Mouse (Mus musculus) lung, embryonic 16.5 days (tissue): ENCODE data around the gene Gale. TPM values are rescaled to one million over a fixed set of nuclear protein-coding genes. Genes with fewer than 3 reads are reported as not detected.

Experiments used
- ATAC-seq: fragments of 200-750 bp; cut with Nextera tagmentation; 2 replicates; pipeline ENCODE4 v1.8.0; 2017; ENCODE audit warnings: low read depth, mild to moderate bottlenecking, moderate library complexity
- H3K27ac ChIP-seq: fragments of 300-500 bp; sonication (generic); 2 replicates; pipeline ENCODE4 v1.5.1; 2014; ENCODE audit warnings: mild to moderate bottlenecking, control low read depth, low read length
- H3K27me3 ChIP-seq: fragments of 300-500 bp; sonication (generic); 2 replicates; pipeline ENCODE4 v1.6.1; 2014; ENCODE audit warnings: low read depth, low read length, mixed read lengths; ENCODE audit not compliant: control insufficient read depth, insufficient read depth
- H3K36me3 ChIP-seq: fragments of 300-500 bp; sonication (generic); 2 replicates; pipeline ENCODE4 v1.6.1; 2014; ENCODE audit warnings: low read length; ENCODE audit not compliant: control insufficient read depth, insufficient read depth
- H3K4me1 ChIP-seq: fragments of 300-500 bp; sonication (generic); replicated peaks from 2 replicates; pipeline ENCODE4 v1.6.1; 2014; ENCODE audit warnings: low read length, mixed read lengths; ENCODE audit not compliant: control insufficient read depth, insufficient read depth
- H3K4me2 ChIP-seq: fragments of 300-500 bp; sonication (generic); 2 replicates; pipeline ENCODE4 v1.6.1; 2014; ENCODE audit warnings: low read depth, low read length, control low read depth
- H3K4me3 ChIP-seq: fragments of 300-500 bp; sonication (generic); 2 replicates; pipeline ENCODE4 v1.5.1; 2014; ENCODE audit warnings: mild to moderate bottlenecking, low read length, control low read depth
- H3K9ac ChIP-seq: fragments of 300-500 bp; sonication (generic); 2 replicates; pipeline ENCODE4 v1.6.1; 2014; ENCODE audit warnings: low read length, control low read depth
- H3K9me3 ChIP-seq: fragments of 300-500 bp; sonication (generic); 2 replicates; pipeline ENCODE4 v1.6.1; 2016; ENCODE audit warnings: low read length; ENCODE audit not compliant: control insufficient read depth
- WGBS: fragments of 180-500 bp; shearing (Covaris S2); extraction: QIAGEN DNeasy Blood & Tissue Kit; methylation state at CpG from one replicate; pipeline ENCODE4 v1.1.7; 2014; 5-methylcytosine and 5-hydroxymethylcytosine counted together
- polyA plus RNA-seq: library from polyadenylated mRNA; unstranded; fragments of >200 nt; fragmentation: Nextera tagmentation; extraction: Ambion mirVana; gene quantifications from 2 replicates; pipeline ENCODE4 v1.2.1, GENCODE M21; 2015

Gene Gale
- polyA plus RNA-seq, 1 experiment from 2014 or later, result 41.7 TPM

DNA sequence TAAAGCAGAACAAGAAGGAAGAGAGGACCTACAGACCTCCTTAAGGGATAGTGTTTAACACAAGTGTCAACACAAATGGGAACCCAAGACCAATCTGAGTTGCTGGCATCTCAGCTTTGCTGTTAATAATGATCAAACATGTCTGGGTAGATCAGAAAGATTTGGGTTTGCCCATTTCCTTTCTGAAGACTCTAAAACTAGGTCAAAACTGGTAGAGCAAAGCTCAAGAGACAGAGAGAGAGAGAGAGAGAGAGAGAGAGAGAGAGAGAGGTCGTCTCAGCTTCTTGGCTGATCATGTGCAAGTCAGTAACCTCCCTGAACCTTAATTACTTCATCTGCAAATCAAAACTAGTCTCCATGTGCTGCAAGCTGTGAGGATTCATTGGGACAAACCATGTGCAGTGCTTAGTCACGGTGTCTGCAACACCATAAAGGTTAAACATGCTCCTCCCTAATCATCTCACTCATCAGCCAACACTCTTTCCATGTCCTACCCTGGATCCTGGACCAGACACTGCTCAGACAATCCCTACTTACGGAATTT, 52.6 kb downstream of the Gale start:
- Histone ChIP-seq H3K36me3 (peaks cover 11% of the 10 kb centered on the region), H3K27ac (no peak overlapping the region), H3K4me2 (no peak overlapping the region), H3K9ac (no peak overlapping the region), H3K9me3 (no peaks in the 10 kb centered on the region), H3K4me1 (peaks cover 5% of the 10 kb centered on the region; the same call in 1 of the 2 replicates), H3K4me3 (no peak overlapping the region), H3K27me3 (no peaks in the 10 kb centered on the region)
- 82% methylated on average over 3 of the region's 3 CpGs for WGBS
- no peak for ATAC-seq

Other genes with a start within 250 kb of the Gale start
- 0.13 TPM in 1 of 2 replicates, not detected in the other for gene Il22ra1, start 235.6 kb upstream of the Gale start, polyA plus RNA-seq
- gene Myom3, start 204.0 kb upstream of the Gale start, polyA plus RNA-seq, result 1.0 and 1.2 TPM in 2 replicates
- gene Srsf10, start 108.0 kb upstream of the Gale start, polyA plus RNA-seq, result 245 and 264 TPM in 2 replicates
- 217 and 224 TPM in 2 replicates for gene Pnrc2, start 89.9 kb upstream of the Gale start, polyA plus RNA-seq
- 1.3 TPM in 2 replicates for gene Cnr2, start 68.3 kb upstream of the Gale start, polyA plus RNA-seq
- gene Fuca1, start 43.0 kb upstream of the Gale start, polyA plus RNA-seq, result 76.4 and 94.8 TPM in 2 replicates
- 73.0 and 76.9 TPM in 2 replicates for gene Hmgcl, start 17.3 kb upstream of the Gale start, polyA plus RNA-seq
- 110 and 113 TPM in 2 replicates for gene Lypla2, start 8.9 kb downstream of the Gale start, polyA plus RNA-seq
- gene Pithd1, start 23.5 kb downstream of the Gale start, polyA plus RNA-seq, result 49.1 and 49.3 TPM in 2 replicates
- gene Eloa, start 58.0 kb downstream of the Gale start, polyA plus RNA-seq, result 40.8 and 41.0 TPM in 2 replicates
- 458 and 506 TPM in 2 replicates for gene Rpl11, start 89.7 kb downstream of the Gale start, polyA plus RNA-seq
- 560 and 561 TPM in 2 replicates for gene Id3, start 179.8 kb downstream of the Gale start, polyA plus RNA-seq
- gene E2f2, start 208.7 kb downstream of the Gale start, polyA plus RNA-seq, result 18.4 and 18.8 TPM in 2 replicates
- gene Asap3, start 242.6 kb downstream of the Gale start, polyA plus RNA-seq, result 8.2 and 9.1 TPM in 2 replicates